Mouse (Mus musculus) urinary bladder, postnatal 36 days (tissue): ENCODE measurements around the gene Mepe.

Experiments
- DNase-seq, 2 experiments: peaks; one replicate each; pipeline ENCODE4 v3.0.0; 2022; ENCODE audit warnings: low spot score in 2 of 2, mixed read lengths in 1 of 2

The Mepe gene

DNA sequence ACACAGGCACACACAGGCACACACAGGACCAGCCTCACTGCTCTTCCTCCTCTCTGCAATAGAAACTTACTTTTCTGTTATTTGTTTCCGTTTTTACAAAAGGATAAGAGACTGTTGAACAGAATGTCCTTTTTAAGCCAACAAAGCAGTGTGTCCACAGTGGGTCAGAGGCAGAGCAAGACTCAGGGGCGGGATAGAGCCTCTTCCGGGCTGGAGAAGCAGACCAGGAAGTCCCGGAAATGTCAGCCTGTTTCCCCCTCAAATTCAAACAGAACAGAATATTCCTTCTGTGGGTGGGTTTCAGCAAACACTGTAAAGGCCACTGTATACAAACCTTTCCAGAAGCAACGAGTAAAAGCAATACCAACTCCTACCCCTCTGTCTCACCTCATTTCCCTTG lies 26.7 kb downstream of the Mepe start:
- DNase-seq = no peak

DNA sequence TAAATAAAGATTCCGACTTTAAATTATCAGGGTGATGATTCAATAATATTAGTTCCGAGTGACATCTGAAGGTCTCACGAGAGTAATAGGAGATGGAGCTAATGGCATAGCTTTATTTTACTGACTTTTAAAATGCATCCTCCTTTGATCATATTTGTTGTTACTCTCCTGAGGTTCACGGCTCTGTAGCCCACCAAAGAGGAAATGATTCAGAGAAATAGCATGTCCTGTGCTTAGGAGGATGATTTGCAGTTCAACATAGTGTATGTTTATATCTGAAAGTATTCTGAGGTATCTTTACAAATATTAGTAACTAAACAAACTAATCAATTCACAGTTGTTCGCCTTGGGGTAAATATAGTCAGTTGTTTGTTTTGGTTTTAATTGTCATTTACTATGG lies 32.4 kb downstream of the Mepe start:
- DNase-seq = no peak

DNA sequence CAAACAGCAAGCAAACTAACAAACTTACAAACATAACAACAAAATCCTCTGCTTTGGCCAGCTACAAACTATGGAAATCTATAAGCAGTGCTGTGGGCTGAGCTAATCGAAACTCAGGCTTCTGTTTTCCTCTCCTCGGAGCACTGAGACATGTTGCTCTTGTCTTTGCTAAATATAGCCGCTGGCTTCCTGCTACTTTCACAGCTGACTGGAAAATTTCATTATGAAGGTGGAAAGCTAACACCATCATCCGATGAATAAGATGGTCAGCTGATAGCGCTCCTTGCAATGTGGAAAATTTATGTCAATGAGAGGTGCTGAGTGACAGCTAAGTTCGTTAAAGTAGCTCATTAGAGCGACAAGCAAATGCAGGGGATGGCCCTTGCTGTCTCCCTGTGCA lies 33.5 kb downstream of the Mepe start:
- DNase-seq = no peak

DNA sequence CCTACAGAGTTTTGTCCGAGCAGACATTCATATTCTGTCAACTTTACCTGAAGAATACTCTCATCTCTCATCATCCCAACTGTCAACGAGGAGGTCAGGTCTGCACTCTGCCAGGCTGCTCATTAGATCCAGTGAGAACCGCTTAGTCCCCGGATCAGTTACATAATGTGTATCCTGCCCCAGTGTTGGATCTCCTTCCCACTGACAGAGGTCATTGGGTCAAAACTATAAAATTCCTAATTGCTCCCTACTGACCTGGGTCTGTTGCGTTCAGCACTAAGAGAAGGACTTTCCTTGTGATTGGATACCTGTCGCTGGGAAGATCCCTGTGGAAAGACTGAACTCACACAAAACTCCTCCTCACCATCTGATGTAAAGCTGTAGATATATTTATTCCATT lies 34.1 kb downstream of the Mepe start:
- no peak for DNase-seq

DNA sequence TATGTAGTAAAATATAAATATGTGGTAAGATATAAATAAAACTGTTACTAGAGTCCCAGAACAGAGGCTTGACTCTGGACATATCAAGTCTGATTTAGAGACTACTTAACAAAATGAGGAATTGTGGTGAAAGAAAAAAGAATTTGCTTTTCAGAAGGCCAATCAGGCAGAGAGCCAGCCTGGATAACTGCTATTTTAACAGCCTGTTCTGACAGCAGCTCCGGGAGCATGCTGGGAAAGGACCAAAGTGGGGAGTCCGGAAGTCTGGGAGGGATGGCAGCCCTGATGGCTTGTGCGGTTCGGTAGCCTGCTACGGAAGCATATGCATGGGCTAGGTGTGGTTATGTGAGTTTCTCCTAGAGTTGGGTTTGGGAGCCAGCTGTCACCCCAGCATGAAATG lies 45.5 kb downstream of the Mepe start:
- no peak for DNase-seq

DNA sequence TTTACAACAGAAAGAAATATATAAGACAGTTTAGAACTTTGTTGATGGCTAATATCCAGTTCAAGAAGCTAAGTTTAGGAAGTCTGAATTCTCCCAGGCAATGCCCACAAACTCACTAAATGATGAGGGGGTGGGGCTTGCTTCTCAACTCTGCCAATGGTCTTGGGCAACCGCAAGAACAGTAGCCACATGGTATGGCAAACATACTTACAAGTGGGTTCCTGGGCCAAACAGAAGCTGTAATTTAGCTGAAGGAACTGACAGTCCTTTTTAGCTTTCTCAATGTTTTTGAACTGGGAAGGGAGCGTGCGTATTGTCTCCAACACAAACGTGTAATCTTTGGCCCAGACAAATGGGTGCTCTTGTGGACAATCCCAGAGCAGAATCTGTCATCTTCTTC lies 46.2 kb downstream of the Mepe start:
- no peak for DNase-seq

DNA sequence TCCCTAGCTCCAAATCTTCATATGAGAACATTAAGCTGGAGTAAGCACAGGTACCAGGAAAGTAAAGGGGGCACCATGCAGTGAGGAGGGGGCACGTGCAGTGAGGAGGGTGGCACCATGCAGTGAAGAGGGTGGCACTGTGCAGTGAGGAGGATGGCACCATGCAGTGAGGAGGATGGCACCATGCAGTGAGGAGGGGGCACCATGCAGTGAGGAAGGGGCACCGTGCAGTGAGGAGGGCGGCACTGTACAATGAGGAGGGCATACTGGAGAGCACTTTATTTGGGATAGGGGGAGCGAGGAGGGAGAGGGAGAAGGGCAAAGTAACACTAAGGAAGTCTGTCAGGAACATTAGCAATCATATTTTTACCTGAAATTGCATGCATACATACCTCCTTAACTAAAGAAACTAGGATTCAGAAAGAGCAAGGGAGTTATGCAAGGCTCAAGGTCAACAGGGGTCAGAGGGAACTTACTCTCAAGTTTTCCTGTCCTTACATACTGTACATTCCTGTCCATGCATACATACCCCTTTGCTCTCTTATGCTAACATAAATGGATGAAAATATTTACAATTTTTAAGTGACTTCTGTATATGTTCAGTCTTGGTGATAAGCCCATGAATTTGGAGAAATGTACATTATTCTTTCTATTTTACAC lies 48.6 kb downstream of the Mepe start:
- DNase-seq = no peak

DNA sequence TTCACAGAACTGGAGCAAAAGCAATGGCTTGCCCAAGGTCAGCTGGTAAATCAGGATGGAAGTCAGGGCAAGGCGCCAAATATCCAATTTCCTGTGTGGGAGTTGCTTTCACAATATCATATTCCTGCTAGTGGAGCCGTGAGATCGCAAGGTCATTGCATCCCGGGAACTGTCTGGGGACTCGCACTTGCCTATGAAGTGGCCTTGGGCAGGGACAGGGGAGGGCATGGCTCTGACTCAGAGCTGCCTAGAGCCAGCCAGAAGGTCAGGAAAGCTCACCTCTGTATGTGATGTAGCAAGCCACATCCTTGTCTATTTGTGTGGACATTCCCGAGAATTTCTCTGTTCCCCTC lies 49.2 kb downstream of the Mepe start:
- peak in 1 of 2 experiments; percentile 48 for DNase-seq

DNA sequence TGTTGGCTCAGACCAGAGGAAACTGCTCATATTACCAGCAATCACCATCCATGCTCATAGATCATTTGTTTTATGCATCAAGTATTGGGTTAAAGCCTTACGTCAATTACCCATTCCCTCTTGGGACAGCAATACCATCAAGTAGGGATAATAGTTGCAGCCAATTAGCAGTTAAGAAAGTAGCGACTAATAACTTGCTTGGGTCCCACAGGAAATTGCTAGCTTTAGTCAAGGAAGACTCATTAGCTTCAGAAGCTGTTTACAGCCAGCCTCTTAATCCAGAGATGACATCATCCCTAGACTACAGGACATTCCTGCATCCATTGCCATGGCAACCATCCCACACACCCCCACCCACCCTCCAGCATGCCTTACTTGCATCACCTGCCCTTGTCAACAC lies 50.0 kb downstream of the Mepe start:
- no peak for DNase-seq

DNA sequence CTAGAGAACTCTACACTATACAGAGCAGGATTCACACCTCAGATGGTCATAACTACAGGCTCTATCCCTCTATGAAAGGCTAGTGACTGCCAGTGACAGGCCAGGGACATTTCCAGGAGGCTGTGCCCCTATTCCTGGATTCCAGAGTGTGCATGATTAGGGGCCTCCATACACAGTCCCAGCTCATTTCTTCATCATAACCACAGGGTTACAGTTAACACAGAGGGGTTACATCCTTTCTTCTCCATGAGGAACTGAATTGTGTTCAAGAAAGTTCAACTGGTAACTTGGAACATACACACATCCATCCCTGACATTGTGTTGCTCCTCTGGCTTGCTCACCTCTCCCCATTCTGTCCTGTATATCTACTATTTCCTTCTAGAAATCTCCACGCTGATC lies 51.8 kb downstream of the Mepe start:
- no peak for DNase-seq

DNA sequence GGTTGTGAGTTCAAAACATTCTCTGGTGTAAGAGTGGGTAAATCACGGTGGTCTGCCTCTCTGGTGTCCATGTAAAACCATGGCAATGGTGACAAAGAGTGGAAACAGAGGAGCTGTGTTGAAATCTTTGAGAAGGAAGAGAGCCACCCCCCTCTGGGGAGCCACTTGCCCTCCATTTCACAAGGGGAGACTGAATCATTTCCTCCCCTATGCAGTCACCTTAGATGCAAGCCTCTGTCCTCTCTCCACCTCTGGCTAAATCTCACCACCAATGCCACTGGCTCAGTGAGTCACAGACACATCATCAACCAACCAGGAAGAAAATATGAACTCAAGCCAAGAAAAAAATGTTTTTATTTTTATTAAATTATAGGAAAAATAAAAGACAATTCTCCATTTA lies 55.4 kb downstream of the Mepe start:
- no peak for DNase-seq

DNA sequence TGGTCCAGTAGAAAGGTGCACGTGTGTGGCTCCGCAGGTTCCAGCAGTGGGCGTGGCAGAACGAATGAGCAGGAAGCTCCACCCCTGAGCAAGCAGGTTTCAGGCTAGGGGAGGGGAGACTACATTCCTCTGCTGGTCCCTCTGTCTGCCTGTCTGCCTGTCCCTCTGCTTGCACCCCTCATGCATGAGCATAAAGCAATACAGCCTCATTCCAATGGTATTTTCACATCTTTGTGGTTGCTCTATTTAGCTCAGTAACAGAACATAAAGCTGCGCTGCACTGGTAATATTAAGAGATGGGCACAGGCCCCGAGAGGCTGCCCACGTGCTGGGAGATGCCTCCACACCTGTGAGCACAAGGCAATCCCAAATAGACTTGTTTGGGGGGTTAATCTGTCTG lies 56.5 kb downstream of the Mepe start:
- DNase-seq = no peak

DNA sequence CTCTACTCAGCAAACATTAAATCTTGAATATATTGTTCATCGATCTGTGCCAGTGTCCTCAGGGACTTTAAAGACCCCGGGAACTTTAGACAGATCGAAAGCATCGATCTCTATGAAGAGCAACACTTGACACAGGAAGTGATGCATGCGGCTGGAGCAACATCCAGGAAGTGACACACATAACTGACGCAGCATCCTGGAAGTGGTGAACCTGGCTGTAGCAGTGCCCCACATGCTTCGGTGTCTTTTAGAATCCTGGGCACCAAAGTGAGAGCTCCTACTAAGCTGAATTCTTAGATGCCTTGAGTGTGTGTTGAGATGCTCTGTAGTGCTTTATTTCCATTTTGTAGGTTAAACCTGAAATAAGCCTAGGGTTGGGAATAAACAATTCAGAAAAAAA lies 59.4 kb downstream of the Mepe start:
- DNase-seq = no peak

DNA sequence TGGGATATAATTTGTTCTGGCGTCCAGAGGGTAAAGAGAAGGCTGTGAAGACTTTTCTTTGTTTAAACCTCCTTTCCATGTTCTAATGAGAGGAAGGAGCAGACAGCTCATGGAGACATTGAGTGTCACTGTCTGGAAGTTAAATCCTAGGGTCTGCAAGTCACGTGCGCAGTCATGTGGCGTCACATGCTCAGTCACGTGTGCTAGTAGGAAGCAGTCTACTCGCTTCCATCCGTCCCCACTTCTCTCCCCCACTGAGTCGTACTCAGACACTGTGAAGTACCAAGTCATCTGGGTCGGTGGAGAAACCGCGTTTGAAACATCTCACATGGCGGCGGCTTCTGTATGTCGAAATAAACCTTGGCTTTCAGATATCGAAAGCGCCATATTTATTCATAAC lies 60.4 kb downstream of the Mepe start:
- no peak for DNase-seq

DNA sequence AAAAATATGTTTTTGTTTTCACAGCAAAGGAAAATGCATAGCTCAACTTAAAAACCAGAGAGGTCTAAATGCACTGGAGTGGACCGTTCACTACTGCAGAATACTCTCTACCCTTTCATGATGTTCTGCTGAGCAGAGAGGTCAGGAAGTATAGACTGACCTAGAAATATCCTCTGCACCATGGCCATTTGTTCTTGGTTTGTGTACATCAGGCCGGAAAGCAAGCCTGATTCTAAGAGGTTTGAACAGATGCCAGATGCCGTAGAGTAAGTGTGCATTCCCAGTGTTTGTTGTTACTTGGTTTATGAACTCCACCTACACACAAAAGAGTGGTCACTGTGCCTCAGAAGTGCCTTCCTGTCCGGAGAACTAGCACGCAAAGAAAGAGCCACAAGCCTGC lies 61.8 kb downstream of the Mepe start:
- no peak for DNase-seq
